Mouse (Mus musculus) retina, adult 2 months (tissue): ENCODE measurements around the gene Ly6g6d.
A peak's percentile ranks its signal among the peaks of the same experiment; 100 is the strongest.
"Not testable (repeated sequence)": the region's sequence is repeated elsewhere in the genome, so short reads cannot be mapped to it uniquely, and the experiment has no call there.

Source experiments
- DNase-seq: peaks from one replicate; pipeline ENCODE4 v3.0.0-alpha.2; 2012; ENCODE audit warnings: low read depth, low spot score

Gene Ly6g6d

DNA sequence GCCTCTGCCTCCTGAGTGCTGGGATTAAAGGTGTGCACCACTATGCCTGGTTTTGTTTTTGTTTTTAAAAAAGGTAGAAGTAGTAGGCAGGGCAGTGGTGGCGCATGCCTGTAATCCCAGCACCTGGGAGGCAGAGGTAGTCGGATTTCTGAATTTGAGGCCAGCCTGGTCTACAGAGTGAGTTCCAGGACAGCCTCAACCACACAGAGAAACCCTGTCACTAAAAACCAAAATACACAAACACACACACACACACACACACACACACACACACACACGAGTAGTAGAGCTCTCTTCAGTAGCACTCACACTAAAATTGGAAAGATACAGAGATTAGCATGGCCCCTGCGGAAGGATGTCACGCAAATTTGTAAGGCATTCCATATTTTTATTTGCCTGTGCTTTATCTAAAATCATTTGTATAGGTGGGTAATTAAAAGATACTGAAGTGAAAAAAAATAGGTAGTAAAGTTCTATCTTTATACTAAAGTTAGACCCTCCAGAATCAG is 28.9 kb downstream of the Ly6g6d start:
- no peak for DNase-seq

- DNase-seq: no peak
These were observed 29.5 kb downstream of the Ly6g6d start for GRCm38 (mm10) chr17:35048149-35048931.

DNA sequence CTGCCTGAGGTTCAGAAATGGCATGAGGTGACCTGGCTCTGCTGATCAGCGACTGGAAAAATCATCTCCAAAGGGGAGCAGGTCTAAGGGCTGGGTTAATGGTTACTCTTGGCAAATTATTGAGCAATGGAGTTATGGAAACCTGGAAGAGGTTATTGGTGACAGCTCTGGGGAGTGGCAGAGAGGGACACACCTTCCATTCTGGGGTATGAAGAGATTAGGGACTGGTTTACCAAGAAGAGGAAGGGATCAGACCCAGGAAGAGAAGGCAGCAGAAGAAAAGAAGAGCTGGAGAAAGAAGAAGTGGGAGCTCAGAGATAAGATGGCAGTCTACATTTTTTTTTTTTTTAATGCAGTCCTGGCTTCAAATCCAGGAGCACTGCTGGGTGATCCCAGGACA is 30.2 kb downstream of the Ly6g6d start:
- DNase-seq: no peak

DNA sequence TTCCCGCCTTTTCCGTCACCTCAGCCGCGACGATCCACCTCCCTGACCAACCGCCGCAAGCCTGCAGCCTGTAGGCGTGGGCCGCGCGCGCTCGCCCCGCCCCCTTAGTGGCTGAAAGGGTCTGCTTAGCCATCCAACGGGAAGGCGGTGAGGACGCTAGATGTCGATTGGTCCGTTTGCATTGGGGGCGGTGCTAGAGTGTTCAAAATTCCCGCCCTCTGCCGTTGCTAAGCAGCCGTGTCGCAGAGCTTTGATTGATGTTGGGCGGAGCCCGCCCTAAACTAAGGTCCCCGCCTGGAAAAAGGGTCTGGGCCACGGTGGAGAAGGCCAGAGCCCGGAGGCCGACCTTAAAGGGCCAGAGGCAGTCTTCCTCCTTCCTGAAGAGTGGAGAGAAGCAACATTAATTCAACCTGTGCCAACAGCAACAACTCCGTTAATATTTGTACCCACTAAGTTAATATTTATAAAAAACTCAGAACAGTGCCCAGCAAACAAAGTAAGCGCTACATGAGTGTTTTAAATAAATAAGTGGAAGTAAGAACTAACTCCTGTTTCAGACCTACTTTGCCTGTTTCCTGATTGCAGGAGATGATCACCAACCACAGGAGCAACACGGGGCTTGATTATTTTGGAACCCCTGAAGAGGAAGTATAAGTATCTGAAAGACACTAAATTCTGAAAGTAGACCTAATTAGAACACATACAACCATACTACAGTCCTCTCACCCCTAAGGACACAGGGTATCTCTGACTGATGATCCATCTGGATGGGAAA is 31.0 kb downstream of the Ly6g6d start, which contains the start of gene Msh5:
Gene Msh5, minus strand, starts transcription at position 65 of the 775 bp plus-strand sequence.
- DNase-seq: peak; percentile 85

GRCm38 (mm10) chr17:35045807-35046680 is 31.8 kb downstream of the Ly6g6d start:
- DNase-seq: no peak

- DNase-seq: no peak
These were observed 32.7 kb downstream of the Ly6g6d start for GRCm38 (mm10) chr17:35044904-35045806.

- no peak for DNase-seq
These were observed 34.1 kb downstream of the Ly6g6d start for GRCm38 (mm10) chr17:35043794-35044193.

GRCm38 (mm10) chr17:35039121-35039873 is 38.6 kb downstream of the Ly6g6d start:
- no peak for DNase-seq

DNA sequence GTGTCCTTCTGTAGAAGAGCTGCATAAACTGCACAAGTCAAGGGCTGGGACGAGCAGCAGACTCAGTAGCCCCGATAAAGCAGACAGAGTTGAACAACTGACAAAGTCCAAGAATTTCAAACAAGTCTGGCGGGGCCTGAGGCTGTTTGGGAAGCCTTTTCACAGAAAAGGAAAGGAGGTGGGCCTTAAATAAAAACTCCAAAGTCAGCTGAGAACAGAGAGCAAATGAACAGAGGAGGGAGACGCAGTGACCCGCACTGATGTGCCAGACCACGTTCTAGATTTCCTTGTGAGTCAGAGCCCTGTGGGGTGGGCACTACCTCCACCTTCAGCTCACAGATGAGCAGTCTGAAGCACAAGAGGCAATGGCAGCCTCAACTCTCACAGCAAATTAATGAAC is 43.0 kb downstream of the Ly6g6d start:
- no peak for DNase-seq

- not testable (repeated sequence) for DNase-seq
These were observed 44.2 kb downstream of the Ly6g6d start for GRCm38 (mm10) chr17:35033703-35034102.

GRCm38 (mm10) chr17:35032323-35032870 is 45.5 kb downstream of the Ly6g6d start:
- no peak for DNase-seq

GRCm38 (mm10) chr17:35031880-35032279 is 46.0 kb downstream of the Ly6g6d start:
- DNase-seq: no peak

DNA sequence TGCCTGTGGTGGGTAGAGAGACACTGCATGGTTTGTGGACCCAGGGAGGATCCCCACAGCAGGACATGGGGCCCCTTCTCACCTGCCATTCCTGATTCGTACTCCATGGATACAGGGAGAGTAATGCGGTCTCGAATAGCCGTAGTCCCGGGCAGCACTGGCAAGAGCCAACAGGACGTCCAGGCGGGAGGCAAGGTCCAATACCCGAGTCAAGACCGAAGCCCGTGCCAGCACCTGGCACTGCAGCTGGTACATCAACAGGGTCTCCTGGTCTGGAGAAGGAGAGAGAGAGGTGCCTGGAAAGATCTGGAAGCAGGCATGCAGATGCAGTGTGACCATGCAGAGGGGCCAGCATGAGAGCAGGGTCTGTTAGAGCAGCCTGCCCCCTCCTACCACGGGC is 46.6 kb downstream of the Ly6g6d start:
- no peak for DNase-seq

DNA sequence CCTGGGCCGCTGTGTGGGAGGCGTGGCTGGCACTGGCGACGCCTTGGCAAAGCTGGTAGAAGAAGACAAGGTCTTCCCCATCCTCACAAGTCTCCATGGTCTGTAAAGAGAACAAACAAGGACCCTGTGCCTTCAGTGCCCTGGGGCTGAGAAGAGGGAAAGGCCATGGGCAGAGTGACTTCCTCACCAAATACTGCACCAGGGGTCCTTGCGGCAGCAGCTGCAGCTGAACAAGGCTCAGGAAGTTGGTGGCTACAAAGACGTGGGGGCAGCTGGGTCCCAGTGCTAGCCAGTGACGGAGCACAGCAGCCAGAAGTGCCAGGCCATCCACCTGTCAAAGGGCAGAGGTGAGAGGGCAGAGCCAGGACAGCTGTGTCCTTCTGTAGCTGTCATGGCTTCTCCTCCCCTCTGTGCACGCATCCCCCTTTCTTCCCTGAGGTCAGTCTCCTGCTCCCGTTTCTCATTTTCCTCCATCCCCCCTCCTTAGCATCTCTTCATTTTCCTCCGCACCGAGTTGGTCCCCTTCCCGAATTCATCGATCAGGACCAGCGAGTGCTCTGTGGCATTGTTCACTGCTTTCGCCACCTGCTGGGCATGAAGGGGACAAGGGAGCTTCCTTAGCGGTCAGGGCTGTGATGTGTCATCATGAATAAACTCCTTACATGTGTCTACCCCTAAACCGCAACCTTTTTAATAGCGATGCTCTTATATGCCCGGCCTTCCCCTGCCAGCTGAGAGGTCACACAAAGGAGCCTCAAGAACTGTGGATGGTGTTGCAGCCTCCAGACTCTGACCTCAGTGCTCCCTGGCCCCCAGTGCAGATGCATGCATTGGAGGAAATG is 48.0 kb downstream of the Ly6g6d start:
- no peak for DNase-seq

DNA sequence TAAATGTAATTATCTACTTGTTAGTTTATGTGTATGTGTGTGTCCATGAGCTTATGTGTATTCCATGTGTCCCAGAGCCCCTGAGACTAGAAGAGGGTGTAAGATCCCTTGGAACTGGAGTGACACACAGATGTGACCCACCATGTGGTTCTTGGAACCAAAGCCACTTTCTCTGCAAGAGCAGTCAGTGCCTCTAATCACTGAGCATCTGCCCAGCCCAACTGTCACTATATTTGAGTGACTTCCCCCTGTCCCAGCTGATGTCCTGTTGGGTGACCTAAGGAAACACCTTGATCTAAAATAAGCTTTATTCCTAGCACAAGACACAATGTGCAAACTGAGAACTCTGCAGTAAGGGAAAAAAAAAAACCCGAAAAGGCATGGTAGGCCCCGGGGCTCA is 49.5 kb downstream of the Ly6g6d start:
- DNase-seq: no peak

GRCm38 (mm10) chr17:35027277-35028068 is 50.4 kb downstream of the Ly6g6d start, which contains the start of gene Sapcd1:
Sapcd1 (minus strand) TSS chr17:35028016.
- DNase-seq: no peak

DNA sequence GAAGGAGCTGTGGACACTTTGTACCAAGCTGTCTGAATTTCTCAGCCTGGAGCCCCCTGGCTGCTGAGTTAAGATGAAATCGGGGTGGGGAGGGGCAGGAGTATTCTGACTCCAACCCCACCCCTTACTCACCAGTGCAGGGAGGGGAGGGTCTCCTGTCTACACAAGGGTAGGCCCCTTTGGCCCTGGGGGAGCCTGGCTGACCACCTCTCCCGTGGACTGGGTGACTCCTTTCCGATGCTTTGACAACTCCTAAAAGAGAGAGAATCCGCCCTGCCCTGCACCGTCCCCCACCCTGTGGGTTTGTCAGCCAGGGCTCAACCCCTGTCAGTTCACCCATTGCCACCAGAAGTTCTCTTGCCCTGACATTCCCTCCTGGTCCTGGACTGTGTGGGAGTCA is 51.7 kb downstream of the Ly6g6d start:
- no peak for DNase-seq
